ENCODE assay signal across 12 mouse cellular contexts in genomic region chr13:59972093-59972427, GRCm38 (mm10).
DNase-seq lines count a peak whose midpoint lies in the region; ATAC-seq and TF ChIP-seq lines count a peak whose summit lies in the region.
"Had no signal": no experiment of that assay in that cellular context is flagged by ENCODE, and none has a peak within 500 bp of the region (broad histone marks: within the 10 kb centered on the region; RNA-seq: fewer than 3 reads in every experiment).

No protein-coding gene starts in this region.

- H3K36me3 ChIP-seq in lung, embryonic 15.5 days = no peaks in the 10 kb centered on the region
- no peaks in the 10 kb centered on the region for H3K36me3 ChIP-seq in forebrain, embryonic 14.5 days (ENCODE audit: control insufficient read depth, insufficient read depth, low read length)
- no peaks in the 10 kb centered on the region for H3K36me3 ChIP-seq in hindbrain, postnatal 0 days (ENCODE audit: insufficient read depth, low read length)
- H3K36me3 ChIP-seq in neural tube, embryonic 13.5 days = no peaks in the 10 kb centered on the region
- H3K36me3 ChIP-seq: G1E; liver, embryonic 15.5 days had no signal

- 64% methylated on average over 9 of the region's 9 CpGs for WGBS in lung, embryonic 15.5 days
- WGBS in forebrain, embryonic 14.5 days = 2% methylated on average over 9 of the region's 9 CpGs
- WGBS in hindbrain, postnatal 0 days = 24% methylated on average over 9 of the region's 9 CpGs
- 31% methylated on average over 9 of the region's 9 CpGs for WGBS in neural tube, embryonic 13.5 days

- no peak for TF ChIP-seq CTCF in hindbrain, postnatal 0 days (IDR thresholded peaks at IDR 0.05; ENCODE audit: low read depth)

- no peak for DNase-seq in lung, postnatal 4 days
- DNase-seq in forebrain, embryonic 14.5 days (ENCODE audit: low spot score) = no peak
- no peak for DNase-seq in hindbrain, postnatal 0 days (ENCODE audit: low spot score)
- DNase-seq in right cerebral cortex, postnatal 14 days = no peak
- no peak for DNase-seq in cerebellum, postnatal 14 days
- DNase-seq: adrenal gland, adult 2 months; cerebellum, adult 11 months had no signal

- no peak for ATAC-seq in lung, embryonic 15.5 days (ENCODE audit: borderline replicate concordance, extremely low read depth, low FRiP score, low TSS enrichment)
- ATAC-seq in forebrain, embryonic 14.5 days = peak; percentile 66
- ATAC-seq in hindbrain, postnatal 0 days = peak; percentile 61; the same call in 1 of the 2 replicates
- peak; percentile 41; the same call in 1 of the 2 replicates for ATAC-seq in neural tube, embryonic 13.5 days (ENCODE audit: low read depth)

- peak overlapping the region; percentile 59 for H3K4me2 ChIP-seq in lung, embryonic 15.5 days
- peak overlapping the region; percentile 39 for H3K4me2 ChIP-seq in forebrain, embryonic 14.5 days (ENCODE audit: low read length)
- H3K4me2 ChIP-seq in hindbrain, postnatal 0 days (ENCODE audit: low read depth, low read length) = peak overlapping the region; percentile 29
- H3K4me2 ChIP-seq in neural tube, embryonic 13.5 days = peak overlapping the region; percentile 52

- H3K27ac ChIP-seq in lung, embryonic 15.5 days = no peak overlapping the region
- peak overlapping the region; percentile 72 for H3K27ac ChIP-seq in forebrain, embryonic 14.5 days (ENCODE audit: low read depth, low read length)
- no peak overlapping the region for H3K27ac ChIP-seq in hindbrain, postnatal 0 days
- no peak overlapping the region for H3K27ac ChIP-seq in neural tube, embryonic 13.5 days (replicated peaks)
- H3K27ac ChIP-seq: liver, embryonic 15.5 days had no signal

- H3K9me3 ChIP-seq in lung, embryonic 15.5 days = no peaks in the 10 kb centered on the region
- H3K9me3 ChIP-seq in forebrain, embryonic 14.5 days (replicated peaks; ENCODE audit: control insufficient read depth, low read length) = no peaks in the 10 kb centered on the region
- H3K9me3 ChIP-seq in hindbrain, postnatal 0 days (ENCODE audit: low read length) = no peaks in the 10 kb centered on the region
- H3K9me3 ChIP-seq in neural tube, embryonic 13.5 days = no peaks in the 10 kb centered on the region
- H3K9me3 ChIP-seq: liver, embryonic 15.5 days had no signal

- peaks cover 19% of the 10 kb centered on the region for H3K27me3 ChIP-seq in lung, embryonic 15.5 days
- H3K27me3 ChIP-seq in forebrain, embryonic 14.5 days (replicated peaks; ENCODE audit: control insufficient read depth, insufficient read depth, low read length) = no peaks in the 10 kb centered on the region
- no peaks in the 10 kb centered on the region for H3K27me3 ChIP-seq in hindbrain, postnatal 0 days (ENCODE audit: insufficient read depth, low read length)
- peaks cover 30% of the 10 kb centered on the region for H3K27me3 ChIP-seq in neural tube, embryonic 13.5 days

- no peak overlapping the region; the same call in 1 of the 2 replicates for H3K4me3 ChIP-seq in lung, embryonic 15.5 days
- no peak overlapping the region for H3K4me3 ChIP-seq in forebrain, embryonic 14.5 days (ENCODE audit: low read depth, low read length)
- H3K4me3 ChIP-seq in hindbrain, postnatal 0 days (ENCODE audit: low read length) = no peak overlapping the region
- H3K4me3 ChIP-seq in neural tube, embryonic 13.5 days = no peak overlapping the region
- H3K4me3 ChIP-seq: liver, embryonic 15.5 days; myocyte had no signal

- H3K4me1 ChIP-seq in lung, embryonic 15.5 days = peaks cover 12% of the 10 kb centered on the region
- peaks cover 20% of the 10 kb centered on the region for H3K4me1 ChIP-seq in forebrain, embryonic 14.5 days (ENCODE audit: control insufficient read depth, insufficient read depth, low read length)
- peaks cover 4% of the 10 kb centered on the region; the same call in 1 of the 2 replicates for H3K4me1 ChIP-seq in hindbrain, postnatal 0 days (ENCODE audit: insufficient read depth, low read length)
- H3K4me1 ChIP-seq in neural tube, embryonic 13.5 days (replicated peaks) = peaks cover 25% of the 10 kb centered on the region
- H3K4me1 ChIP-seq: liver, embryonic 15.5 days had no signal

- no peak overlapping the region for H3K9ac ChIP-seq in lung, embryonic 15.5 days
- no peak overlapping the region for H3K9ac ChIP-seq in forebrain, embryonic 14.5 days (ENCODE audit: low read length)
- H3K9ac ChIP-seq in hindbrain, postnatal 0 days (replicated peaks; ENCODE audit: low read length) = no peak overlapping the region
- peak overlapping the region; percentile 56; the same call in 1 of the 2 replicates for H3K9ac ChIP-seq in neural tube, embryonic 13.5 days
- H3K9ac ChIP-seq: liver, embryonic 15.5 days had no signal
